Mouse (Mus musculus): ENCODE measurements around the gene Phlda3. TPM values are rescaled to one million over a fixed set of nuclear protein-coding genes. Genes with fewer than 3 reads are reported as not detected.

Phlda3 gene
- total RNA-seq, 2 experiments from 2014 or later = 17.2 to 18.4 TPM

- DNase-seq = no peak
- intact Hi-C loops (cut with DNase I) = no loop called here
Observed at GRCm38 (mm10) chr1:135818481-135819086, 52.7 kb downstream of the Phlda3 start, which contains the start of gene Lad1. Gene Lad1, plus strand, starts transcription at chr1:135818598.

Other genes starting within 250 kb of the Phlda3 start
- 10 to 100 TPM; 25.9 to 34.5 TPM for gene Nav1, start 158.8 kb upstream of the Phlda3 start, total RNA-seq (2021)
- 10 to 100 TPM; 60.3 to 66.0 TPM for gene Csrp1, start 46.1 kb upstream of the Phlda3 start, total RNA-seq (2021)
- gene Tnni1, start 13.3 kb downstream of the Phlda3 start, total RNA-seq (2021) = 10 to 100 TPM; 18.6 to 29.4 TPM
- 1 to 10 TPM; 4.9 to 6.0 TPM for gene Lad1, start 52.5 kb downstream of the Phlda3 start, total RNA-seq (2021)
- gene Tnnt2, start 70.2 kb downstream of the Phlda3 start, total RNA-seq (2021) = 1,000 to 10,000 TPM; 7,950 to 8,027 TPM
- under 1 TPM in 1 of 2 experiments, not detected in 1; 0.51 TPM for gene Pkp1, start 153.1 kb downstream of the Phlda3 start, total RNA-seq (2021)
- under 1 TPM in 1 of 2 experiments, not detected in 1; 0.05 TPM for gene Igfn1, start 240.2 kb downstream of the Phlda3 start, total RNA-seq (2021)
- gene Tmem9, start 242.0 kb downstream of the Phlda3 start, total RNA-seq (2021) = 10 to 100 TPM; 16.1 to 20.0 TPM